Mouse (Mus musculus) right cerebral cortex, postnatal 36 days (tissue): ENCODE data around the gene Dnajc13.

Experiments
- DNase-seq, 2 experiments: peaks; one replicate each; pipeline ENCODE4 v3.0.0; 2022; ENCODE audit warnings: low spot score in 2 of 2, mixed read lengths in 1 of 2

The Dnajc13 gene

GRCm38 (mm10) chr9:104254408-104255180 lies 8.1 kb downstream of the Dnajc13 start:
- DNase-seq, result no peak

DNA sequence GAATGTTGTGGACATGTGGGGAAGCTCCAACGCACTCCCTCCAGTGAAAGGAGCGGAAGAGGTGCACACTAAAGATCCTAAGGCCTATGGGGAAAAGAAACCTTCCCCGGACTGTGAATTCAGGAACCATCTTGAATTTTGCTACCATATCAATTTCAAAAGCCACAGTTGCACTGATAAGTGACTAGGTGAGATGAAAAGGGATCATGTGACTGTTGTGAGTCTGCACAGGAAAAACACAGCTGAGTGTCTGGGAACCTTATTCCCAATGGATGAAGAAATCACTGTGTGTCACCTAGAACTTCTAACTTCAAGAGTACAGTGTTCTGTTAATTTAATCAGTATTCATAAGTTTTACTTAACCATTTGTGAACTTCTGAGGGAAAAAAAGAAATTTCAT lies 10.1 kb downstream of the Dnajc13 start:
- no peak for DNase-seq

- no peak for DNase-seq
Observed at GRCm38 (mm10) chr9:104251687-104252086, 11.0 kb downstream of the Dnajc13 start.

DNA sequence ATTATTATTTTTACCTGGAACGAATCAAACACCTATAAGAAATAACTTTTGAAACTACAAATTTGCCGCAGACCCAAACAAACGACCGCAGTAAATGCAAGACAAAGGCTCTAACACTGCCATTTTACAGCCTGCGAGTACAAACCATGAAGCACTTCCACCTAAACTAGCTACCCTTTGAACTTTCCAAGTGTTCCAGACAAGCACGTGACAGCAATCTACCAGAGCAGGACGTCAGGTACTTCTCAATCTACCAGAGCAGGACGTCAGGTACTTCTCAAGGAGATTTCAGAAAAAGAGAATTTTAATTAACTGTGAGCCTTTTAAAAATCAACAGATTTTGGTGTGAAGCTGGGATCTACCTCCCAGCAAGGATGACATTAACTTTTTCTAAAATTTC lies 11.6 kb downstream of the Dnajc13 start:
- no peak for DNase-seq

DNA sequence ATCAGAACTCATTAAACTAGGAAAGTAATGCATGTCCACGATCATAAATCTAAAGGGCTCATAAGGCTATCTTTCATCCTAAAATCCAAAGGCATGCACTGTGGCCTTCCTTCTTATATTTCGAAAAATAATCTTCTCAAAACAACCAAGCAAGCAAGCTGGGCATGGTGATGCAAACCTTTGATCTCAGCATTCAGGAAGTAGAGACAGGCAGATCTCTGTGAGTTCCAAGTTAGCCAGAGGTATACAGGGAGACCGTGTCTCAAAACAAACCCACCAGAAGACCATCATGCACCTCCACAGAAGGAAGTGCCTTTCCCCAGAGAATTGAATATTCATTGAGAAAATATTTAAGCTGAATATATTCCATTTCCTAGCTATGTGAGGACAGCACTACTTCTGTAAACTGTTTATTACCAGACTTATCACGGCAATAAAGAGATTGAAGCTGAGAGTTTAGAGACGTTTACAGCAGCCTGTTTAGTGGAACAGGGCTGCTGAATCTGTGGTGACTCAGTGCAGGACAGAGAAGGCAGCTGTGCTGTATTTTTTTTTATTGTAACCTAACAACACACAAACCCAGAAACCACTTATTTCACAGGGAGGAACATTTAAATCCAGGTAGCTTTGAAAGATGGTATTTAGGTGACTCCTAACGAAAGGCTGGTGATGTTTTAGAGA lies 15.3 kb downstream of the Dnajc13 start:
- no peak for DNase-seq

DNA sequence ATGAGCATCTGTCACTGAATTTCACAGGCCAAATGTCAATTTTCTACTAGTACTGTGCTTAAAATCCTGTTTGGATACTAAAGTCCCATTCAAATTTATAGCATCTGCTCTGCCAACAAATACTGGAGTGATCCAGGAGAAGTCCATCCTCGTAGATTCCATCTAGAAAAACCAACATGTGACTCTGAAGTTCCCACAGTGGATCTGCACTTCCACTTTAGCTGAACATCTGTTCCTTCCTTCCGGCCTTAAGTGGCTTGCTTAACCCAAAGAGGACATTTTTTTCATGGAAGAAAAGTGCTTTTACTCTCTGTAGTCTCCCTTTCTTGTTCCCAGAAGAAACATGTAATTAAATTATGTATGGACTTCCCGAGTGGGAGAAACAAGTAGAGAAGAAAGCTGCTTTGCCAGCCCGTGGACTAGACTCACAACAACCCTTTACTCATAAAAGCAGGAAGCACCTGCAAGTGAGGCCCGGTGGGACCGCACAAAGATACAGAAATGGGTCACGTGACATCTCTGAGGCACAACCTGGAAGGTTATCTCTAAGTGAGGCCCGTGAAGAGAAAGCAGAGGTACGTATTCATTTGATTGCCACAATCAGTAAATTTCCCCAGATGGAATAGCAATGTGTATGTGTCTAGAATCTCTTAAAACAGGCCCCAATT lies 18.8 kb downstream of the Dnajc13 start:
- DNase-seq, result no peak

- no peak for DNase-seq
Observed at GRCm38 (mm10) chr9:104240146-104240545, 22.6 kb downstream of the Dnajc13 start.

- no peak for DNase-seq
Observed at GRCm38 (mm10) chr9:104239076-104239475, 23.7 kb downstream of the Dnajc13 start.

- no peak for DNase-seq
Observed at GRCm38 (mm10) chr9:104236256-104236930, 26.3 kb downstream of the Dnajc13 start.

DNA sequence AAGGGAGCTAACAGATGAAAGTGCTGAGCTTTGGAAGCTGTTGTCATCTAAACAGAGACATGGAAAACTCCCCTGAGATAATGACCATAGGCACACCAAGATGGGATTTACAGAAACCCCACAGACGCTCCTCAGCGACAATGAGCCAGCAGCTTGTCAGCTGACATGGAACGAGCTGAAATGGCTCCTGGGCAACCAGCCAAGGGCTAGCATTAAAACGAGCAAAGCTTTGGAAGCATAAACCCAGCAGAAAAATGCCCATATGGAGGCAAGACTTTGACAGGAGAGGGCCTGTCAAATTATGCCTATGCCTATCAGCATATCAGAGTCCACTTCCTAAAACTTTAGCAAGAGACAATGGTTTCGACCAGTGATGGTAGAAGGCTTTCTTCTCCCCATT lies 27.0 kb downstream of the Dnajc13 start:
- no peak for DNase-seq

- DNase-seq, result no peak
Observed at GRCm38 (mm10) chr9:104233815-104234214, 28.9 kb downstream of the Dnajc13 start.

DNA sequence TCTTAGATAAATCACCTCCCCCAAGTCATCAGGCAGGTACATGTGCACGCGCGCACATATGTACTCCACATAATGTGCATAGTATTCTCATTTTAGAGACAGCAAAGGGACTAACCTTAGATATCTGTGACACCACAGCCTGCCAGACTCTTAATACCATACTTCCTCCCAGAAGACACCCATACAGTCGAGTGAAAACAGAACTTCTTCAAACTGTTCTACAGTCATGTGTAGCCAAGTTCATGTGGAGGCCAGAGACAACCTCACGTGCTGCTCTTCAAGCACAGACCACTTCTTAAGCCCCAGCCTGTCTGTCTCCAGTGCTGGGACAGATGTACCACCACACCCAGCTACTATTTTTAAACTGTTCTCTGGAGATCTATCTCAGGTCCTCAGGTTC lies 29.7 kb downstream of the Dnajc13 start:
- no peak for DNase-seq

GRCm38 (mm10) chr9:104232004-104232403 lies 30.7 kb downstream of the Dnajc13 start:
- no peak for DNase-seq

DNA sequence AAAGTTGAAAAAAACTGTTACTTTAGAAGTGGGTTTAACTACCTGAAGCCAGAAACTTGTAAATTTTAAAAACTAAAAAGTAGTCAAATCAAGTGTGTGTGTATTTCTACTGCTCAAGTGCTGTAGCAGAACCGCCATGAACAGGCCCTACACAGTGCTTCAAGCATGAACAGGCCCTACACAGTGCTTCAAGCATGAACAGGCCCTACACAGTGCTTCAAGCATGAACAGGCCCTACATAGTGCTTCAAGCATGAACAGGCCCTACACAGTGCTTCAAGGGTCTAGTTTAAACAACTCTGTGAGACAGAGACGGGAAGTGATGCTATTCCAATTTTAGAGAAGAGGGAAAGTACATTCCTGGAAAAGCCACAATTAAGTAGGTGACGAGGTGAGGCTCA lies 51.3 kb downstream of the Dnajc13 start:
- DNase-seq, result no peak

DNA sequence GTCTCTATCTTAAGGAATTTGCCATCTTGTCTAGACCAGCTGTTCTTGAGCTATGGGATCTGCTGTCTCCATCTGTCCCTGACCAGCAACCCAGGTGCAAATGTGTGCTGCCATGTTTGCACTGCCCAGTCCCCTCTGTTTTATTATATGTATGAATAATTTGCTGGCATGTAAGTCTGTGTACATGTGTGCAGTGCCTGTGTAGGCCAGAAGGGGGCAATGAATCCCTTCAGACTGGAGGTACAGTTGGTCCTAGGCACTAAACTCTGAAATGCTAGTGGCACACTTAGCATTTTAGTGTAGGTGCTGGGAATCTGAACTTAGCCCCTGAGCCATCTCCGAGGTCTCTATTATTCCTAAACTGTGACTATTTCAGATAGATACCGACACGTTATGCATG lies 58.9 kb downstream of the Dnajc13 start:
- DNase-seq, result peak in 1 of 2 experiments; percentile 36

- DNase-seq, result no peak
Observed at GRCm38 (mm10) chr9:104194528-104194927, 68.2 kb downstream of the Dnajc13 start.

- DNase-seq, result no peak
Observed at GRCm38 (mm10) chr9:104193900-104194299, 68.8 kb downstream of the Dnajc13 start.

DNA sequence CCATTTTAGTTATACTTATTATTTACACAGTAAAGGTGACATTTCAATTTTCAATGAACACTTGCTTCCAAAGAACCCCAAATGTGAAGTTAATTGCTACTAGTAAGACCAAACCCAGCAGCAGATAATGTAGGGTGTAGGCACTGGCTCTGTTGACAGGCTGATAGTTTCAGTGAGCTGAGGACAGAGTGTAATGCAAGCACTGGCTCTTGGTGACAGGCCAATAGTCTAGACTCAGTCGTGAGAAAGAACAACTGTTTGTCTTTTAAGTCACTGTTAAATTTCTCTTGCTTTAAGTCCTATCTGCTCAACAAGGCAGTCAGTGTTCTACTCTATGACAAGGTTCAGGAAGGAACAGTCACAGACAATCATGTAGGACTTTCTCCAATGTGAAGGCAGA lies 69.4 kb downstream of the Dnajc13 start:
- no peak for DNase-seq

DNA sequence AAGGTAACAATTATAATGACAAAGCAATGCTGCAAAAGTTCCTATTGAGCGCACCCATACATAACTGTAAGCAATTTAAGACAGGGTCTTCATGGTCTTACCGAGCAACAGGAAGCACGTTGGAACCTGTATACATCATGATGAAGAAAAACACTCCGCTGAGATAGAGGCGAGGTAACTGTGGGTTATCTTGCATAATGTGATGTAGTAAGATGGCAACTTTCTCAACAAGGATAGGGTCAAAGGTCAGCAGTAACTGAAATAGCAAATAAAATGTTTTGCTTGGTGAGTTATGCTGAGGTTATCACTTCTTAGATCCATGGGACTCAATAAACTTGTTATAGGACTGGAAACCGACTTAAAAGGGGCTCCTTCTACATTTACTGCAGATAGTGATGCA lies 70.2 kb downstream of the Dnajc13 start:
- DNase-seq, result no peak

DNA sequence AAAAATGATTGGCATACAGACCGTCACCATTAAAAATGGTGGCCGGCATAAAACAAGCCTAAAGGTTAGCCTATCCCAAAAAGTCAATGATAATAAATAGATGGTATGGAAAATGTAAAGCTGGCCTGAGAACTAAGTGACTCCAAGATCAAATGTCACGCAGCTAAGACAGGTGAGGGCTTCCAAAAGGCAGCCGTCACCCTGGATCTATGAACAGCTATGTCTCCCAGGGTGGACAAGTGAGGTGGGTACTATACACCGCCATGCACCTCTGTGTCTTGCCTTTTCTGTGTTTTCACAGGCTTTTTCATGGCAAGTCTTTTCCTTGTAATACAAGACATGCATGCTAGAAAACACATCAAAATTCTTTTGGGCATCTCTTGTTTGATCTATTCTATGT lies 73.1 kb downstream of the Dnajc13 start:
- DNase-seq, result no peak

GRCm38 (mm10) chr9:104188704-104189103 lies 74.0 kb downstream of the Dnajc13 start:
- no peak for DNase-seq

GRCm38 (mm10) chr9:104187028-104187427 lies 75.7 kb downstream of the Dnajc13 start:
- DNase-seq, result no peak
